Mouse (Mus musculus) urinary bladder, postnatal 25 days (tissue): ENCODE data around the gene Slc22a22.
"Not testable (repeated sequence)": the region's sequence is repeated elsewhere in the genome, so short reads cannot be mapped to it uniquely, and the experiment has no call there.

Experiments used
- DNase-seq: peaks from one replicate; pipeline ENCODE4 v3.0.0; 2022; ENCODE audit warnings: low spot score

Slc22a22 gene

GRCm38 (mm10) chr15:57380381-57380780 lies 97.0 kb downstream of the Slc22a22 start:
- no peak for DNase-seq

DNA sequence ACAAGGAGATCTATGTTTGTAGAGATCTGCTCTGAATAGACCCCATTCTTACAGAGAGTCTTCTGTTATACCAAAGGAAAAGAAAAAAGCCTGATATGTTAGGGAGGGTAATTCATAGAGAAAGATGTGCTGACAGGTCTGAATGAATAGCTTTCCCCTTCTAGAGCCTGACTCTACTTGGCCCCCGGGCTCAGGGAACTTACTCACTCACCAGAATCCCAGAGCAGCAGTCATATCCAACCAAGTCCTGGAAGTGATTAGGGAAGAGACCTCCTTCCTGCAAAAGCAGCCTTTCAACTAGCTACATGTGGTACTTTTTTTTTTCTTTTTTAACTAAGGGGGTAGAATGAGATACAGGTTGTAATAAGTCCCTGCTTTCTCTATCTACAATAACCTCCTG lies 111.0 kb downstream of the Slc22a22 start:
- no peak for DNase-seq

- DNase-seq = no peak
Measured at GRCm38 (mm10) chr15:57355278-57355677, 122.1 kb downstream of the Slc22a22 start.

- no peak for DNase-seq
Measured at GRCm38 (mm10) chr15:57340499-57340898, 136.9 kb downstream of the Slc22a22 start.

GRCm38 (mm10) chr15:57331326-57331725 lies 146.1 kb downstream of the Slc22a22 start:
- no peak for DNase-seq

GRCm38 (mm10) chr15:57318001-57318400 lies 159.4 kb downstream of the Slc22a22 start:
- DNase-seq = no peak

DNA sequence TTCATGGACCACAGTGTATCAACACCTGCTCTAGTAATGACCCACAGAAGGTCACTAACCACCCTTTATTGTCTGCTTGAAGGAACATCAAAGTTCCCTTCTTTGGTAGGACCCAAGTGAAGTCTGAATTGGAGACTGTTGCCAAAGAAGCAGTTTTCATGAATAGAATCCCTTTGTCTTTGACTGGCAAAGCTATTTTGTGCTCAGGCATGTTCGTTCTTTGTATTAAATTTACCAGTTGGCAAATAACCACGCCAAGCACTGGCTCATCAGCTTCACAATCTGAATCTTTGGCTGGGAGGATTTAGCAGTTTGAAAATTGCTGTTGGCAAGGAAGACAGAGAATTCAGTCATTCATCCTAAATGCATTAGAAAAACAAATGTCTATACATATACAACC lies 160.9 kb downstream of the Slc22a22 start:
- DNase-seq = no peak

- no peak for DNase-seq
Measured at GRCm38 (mm10) chr15:57302710-57303109, 174.7 kb downstream of the Slc22a22 start.

GRCm38 (mm10) chr15:57278505-57278904 lies 198.9 kb downstream of the Slc22a22 start:
- DNase-seq = no peak

DNA sequence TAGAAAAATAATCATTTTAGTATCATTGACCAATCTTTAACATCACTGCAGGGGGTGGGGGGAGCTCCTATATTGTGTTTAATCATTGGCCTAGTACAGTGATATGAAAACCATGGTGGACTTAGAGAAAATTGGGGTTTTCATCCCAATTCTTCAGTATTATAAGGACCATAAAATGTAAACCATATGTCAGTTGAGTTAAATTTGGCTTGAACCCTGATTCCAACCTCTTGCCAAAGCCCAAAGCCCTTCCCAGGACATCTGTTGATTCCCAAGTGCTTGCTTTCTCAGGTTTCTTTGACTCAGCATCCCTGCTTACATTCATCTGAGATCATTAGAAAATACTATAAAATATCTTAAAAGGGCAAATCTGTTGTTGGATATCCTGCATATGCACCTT lies 201.0 kb downstream of the Slc22a22 start:
- no peak for DNase-seq

DNA sequence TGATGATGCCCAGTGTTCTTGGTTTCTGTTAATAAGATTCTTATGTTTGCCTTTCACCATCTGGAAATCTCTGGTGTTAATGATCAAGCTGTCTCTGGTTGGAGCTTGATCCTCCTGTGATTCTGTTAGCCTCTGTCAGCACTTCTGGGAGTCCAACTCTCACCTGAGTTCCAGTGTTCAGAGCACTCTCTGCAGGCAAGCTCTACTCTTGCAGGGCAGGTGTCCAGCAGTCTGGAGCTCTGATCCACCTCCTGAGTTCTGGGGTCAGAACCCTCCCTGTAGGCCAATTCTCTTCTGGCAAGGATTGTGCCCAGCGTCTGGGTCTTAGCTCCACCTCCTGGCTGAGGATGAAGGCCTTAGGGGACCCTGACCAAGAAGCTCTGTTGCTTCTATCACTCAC lies 237.4 kb downstream of the Slc22a22 start:
- not testable (repeated sequence) for DNase-seq

DNA sequence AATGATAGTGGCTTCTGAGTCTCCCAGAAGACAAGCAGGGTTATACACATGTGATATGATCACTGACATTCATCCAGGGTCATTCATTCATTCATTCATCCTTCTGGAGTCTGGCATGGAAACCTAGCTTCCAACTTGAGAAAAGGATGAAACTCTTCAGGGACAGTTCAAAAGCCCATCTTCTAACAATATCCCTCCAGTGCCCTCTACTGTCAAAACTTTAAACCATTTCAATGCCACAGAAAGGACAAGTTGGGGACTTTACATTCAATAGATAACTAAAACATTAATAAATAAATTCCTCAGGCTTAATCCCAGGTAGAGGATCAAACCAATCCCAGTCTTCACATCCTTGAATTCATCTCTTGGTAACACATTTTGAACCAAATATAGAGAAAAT lies 247.0 kb downstream of the Slc22a22 start:
- DNase-seq = no peak

GRCm38 (mm10) chr15:57205315-57205714 lies 272.1 kb downstream of the Slc22a22 start:
- no peak for DNase-seq

GRCm38 (mm10) chr15:57204444-57204930 lies 272.9 kb downstream of the Slc22a22 start:
- DNase-seq = no peak
